Mouse (Mus musculus) heart, postnatal 0 days (tissue): ENCODE measurements around the gene Erbb2. TPM values are rescaled to one million over a fixed set of nuclear protein-coding genes. Genes with fewer than 3 reads are reported as not detected.
A peak's percentile ranks its signal among the peaks of the same experiment; 100 is the strongest.

Experiments used
- ATAC-seq: fragments of 200-750 bp; cut with Nextera tagmentation; 2 replicates; pipeline ENCODE4 v1.8.0; 2017; ENCODE audit warnings: low read depth, moderate number of reproducible peaks, moderate library complexity; ENCODE audit not compliant: insufficient read depth
- DNase-seq: peaks from one replicate; pipeline ENCODE4 v3.0.0-alpha.2; 2016; ENCODE audit warnings: low spot score
- H3K27ac ChIP-seq: fragments of 300-500 bp; sonication (generic); 2 replicates; pipeline ENCODE4 v1.5.1; 2014; ENCODE audit warnings: low read depth, mild to moderate bottlenecking
- H3K27me3 ChIP-seq: fragments of 300-500 bp; sonication (generic); 2 replicates; pipeline ENCODE4 v1.6.1; 2014; ENCODE audit warnings: low read length, mixed read lengths; ENCODE audit not compliant: control insufficient read depth, insufficient read depth
- H3K36me3 ChIP-seq: fragments of 300-500 bp; sonication (generic); replicated peaks from 2 replicates; pipeline ENCODE4 v1.6.1; 2014; ENCODE audit warnings: low read length, mixed read lengths; ENCODE audit not compliant: control insufficient read depth, insufficient read depth
- H3K4me1 ChIP-seq: fragments of 300-500 bp; sonication (generic); 2 replicates; pipeline ENCODE4 v1.6.1; 2014; ENCODE audit warnings: antibody characterized with exemption; ENCODE audit not compliant: control insufficient read depth, insufficient read depth
- H3K4me2 ChIP-seq: fragments of 300-500 bp; sonication (generic); 2 replicates; pipeline ENCODE4 v1.6.1; 2014; ENCODE audit warnings: low read depth, mild to moderate bottlenecking, low read length, moderate library complexity
- H3K4me3 ChIP-seq: fragments of 300-500 bp; sonication (generic); 2 replicates; pipeline ENCODE4 v1.5.1; 2014; ENCODE audit warnings: low read depth, low read length
- H3K9ac ChIP-seq: fragments of 300-500 bp; sonication (generic); replicated peaks from 2 replicates; pipeline ENCODE4 v1.6.1; 2014; ENCODE audit warnings: low read depth, low read length, mixed read lengths
- H3K9me3 ChIP-seq: fragments of 300-500 bp; sonication (generic); replicated peaks from 2 replicates; pipeline ENCODE4 v1.6.1; 2016; ENCODE audit warnings: low read length; ENCODE audit not compliant: control insufficient read depth
- CTCF ChIP-seq: IDR thresholded peaks from 2 replicates; pipeline ENCODE4 v1.5.1; 2016; ENCODE audit warnings: antibody characterized with exemption, control low read depth, low read depth
- EP300 ChIP-seq: IDR thresholded peaks from 2 replicates; pipeline ENCODE4 v1.6.1; 2016; ENCODE audit warnings: antibody characterized with exemption, low read depth
- WGBS: fragments of 180-500 bp; shearing (Covaris S2); extraction: QIAGEN DNeasy Blood & Tissue Kit; methylation state at CpG from one replicate; pipeline ENCODE4 v1.1.7; 2014; 5-methylcytosine and 5-hydroxymethylcytosine counted together
- polyA plus RNA-seq: library from polyadenylated mRNA; unstranded; fragments of >200 nt; fragmentation: Nextera tagmentation; extraction: Ambion mirVana; gene quantifications from 2 replicates; pipeline ENCODE4 v1.2.1, GENCODE M21; 2015
- total RNA-seq: library from RNA; depleted of rRNA; stranded (reverse); fragments of >200 nt; gene quantifications from 2 replicates; pipeline ENCODE4 v1.2.3, GENCODE M21; 2014; ENCODE audit warnings: low replicate concordance

The Erbb2 gene
- total and polyA plus RNA-seq, 2 experiments from 2014 or later: 15.5 to 23.2 TPM

DNA sequence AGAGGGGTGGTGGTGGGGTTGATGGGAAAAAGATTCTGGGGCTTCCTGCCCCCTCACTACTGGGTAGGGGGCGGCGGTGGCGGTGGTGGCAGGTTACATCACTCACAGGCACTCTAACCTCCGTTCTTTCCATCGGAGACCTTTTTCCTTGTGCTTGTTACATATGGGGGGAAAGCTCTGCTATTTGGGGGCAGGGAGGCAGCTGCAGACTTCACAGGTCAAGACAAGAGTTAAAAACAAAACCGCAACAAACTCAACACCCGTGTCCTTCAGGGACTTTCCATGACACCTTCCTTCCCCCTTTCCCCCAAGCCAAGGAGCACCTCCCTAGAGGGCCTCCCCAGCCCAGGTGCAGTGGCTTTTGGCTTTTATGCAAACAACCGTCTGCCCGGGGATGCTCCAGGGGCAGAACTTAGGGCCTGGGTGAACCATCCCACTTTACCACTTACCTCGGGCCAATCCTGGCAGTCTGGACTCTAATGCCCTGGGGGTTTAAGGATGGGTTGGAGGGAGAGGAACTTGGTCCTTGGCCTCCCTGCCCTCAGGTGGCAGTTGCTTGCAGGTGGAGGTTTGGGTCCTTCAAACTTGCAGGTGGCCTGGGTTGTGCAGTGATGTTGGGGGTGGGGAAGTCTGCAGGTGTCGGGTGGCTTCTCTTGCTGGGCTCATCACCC, 46.9 kb downstream of the Erbb2 start:
- peaks cover 22% of the 10 kb centered on the region for H3K27me3 ChIP-seq
- H3K27ac ChIP-seq: peak overlapping the region; percentile 33; the same call in 1 of the 2 replicates
- no peak overlapping the region for H3K4me3 ChIP-seq
- DNase-seq (no peak), ATAC-seq (no peak)
- H3K4me2 ChIP-seq: peak overlapping the region; percentile 79; the same call in 1 of the 2 replicates
- H3K36me3 ChIP-seq: no peaks in the 10 kb centered on the region
- H3K9me3 ChIP-seq: no peaks in the 10 kb centered on the region
- no peaks in the 10 kb centered on the region for H3K4me1 ChIP-seq
- no peak overlapping the region for H3K9ac ChIP-seq
- 25% methylated on average over 11 of the region's 11 CpGs for WGBS
- TF ChIP-seq EP300 (no peak), CTCF (no peak)

DNA sequence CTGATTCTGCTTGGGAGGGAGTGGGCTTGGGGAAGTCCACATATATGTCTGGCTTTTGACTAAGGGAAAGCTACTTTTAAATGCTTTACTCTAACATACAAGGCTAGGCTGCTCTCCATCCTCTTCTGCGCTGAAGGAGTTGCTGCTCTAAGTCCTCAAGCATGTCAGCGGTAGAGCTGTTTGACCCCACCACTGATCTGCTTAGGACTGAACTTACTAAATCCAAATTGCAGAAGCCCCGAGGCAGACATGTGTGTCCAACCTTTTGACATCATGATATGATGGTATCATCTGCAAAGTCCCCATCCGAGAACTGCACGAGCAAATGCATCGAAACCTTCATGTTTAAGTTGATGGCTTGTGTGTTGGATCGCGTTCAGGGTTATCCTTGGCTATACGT, 47.6 kb downstream of the Erbb2 start:
- TF ChIP-seq EP300 (no peak), CTCF (no peak)
- Histone ChIP-seq H3K4me2 (no peak overlapping the region), H3K9me3 (no peaks in the 10 kb centered on the region), H3K36me3 (no peaks in the 10 kb centered on the region), H3K9ac (no peak overlapping the region), H3K27ac (no peak overlapping the region; the same call in 1 of the 2 replicates), H3K27me3 (peaks cover 18% of the 10 kb centered on the region), H3K4me3 (no peak overlapping the region), H3K4me1 (no peaks in the 10 kb centered on the region)
- DNase-seq (no peak), ATAC-seq (no peak)
- WGBS: 78% methylated on average over 9 of the region's 9 CpGs

DNA sequence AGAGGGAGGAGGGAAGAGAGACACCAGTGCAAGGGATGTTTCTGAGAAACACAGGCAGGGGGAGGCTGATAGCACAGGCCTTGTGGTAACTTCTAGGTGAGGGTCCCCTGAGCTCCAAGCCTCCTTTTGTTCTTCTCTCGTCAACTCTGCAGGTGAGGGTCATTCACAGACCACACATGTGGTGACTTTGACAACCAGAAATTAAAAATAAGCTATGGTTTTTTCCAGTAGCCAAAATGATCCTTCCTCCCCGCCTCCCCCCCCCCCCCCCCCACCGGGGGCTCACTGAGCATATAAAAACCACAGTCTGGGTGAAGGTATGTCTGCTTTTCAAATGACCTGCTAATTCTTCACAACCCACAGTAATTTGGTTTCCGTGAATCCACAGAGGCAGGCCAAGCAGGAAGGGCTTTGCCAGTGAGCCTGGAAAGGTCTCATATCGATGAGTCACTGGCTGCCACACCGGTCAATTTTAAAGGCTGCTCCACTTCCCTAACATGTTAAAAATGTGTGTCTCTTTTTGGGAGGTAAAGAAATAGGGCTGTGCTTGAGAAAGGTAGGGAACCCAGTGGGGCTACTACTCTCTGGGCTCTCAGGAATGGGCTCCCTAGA, 48.9 kb downstream of the Erbb2 start:
- no peaks in the 10 kb centered on the region for H3K4me1 ChIP-seq
- TF ChIP-seq CTCF (no peak), EP300 (no peak)
- H3K4me2 ChIP-seq: no peak overlapping the region
- H3K4me3 ChIP-seq: no peak overlapping the region
- DNase-seq: no peak
- peaks cover 18% of the 10 kb centered on the region for H3K27me3 ChIP-seq
- no peak for ATAC-seq
- no peak overlapping the region for H3K27ac ChIP-seq
- no peak overlapping the region for H3K9ac ChIP-seq
- no peaks in the 10 kb centered on the region for H3K36me3 ChIP-seq
- WGBS: 40% methylated on average over 6 of the region's 6 CpGs
- no peaks in the 10 kb centered on the region for H3K9me3 ChIP-seq

DNA sequence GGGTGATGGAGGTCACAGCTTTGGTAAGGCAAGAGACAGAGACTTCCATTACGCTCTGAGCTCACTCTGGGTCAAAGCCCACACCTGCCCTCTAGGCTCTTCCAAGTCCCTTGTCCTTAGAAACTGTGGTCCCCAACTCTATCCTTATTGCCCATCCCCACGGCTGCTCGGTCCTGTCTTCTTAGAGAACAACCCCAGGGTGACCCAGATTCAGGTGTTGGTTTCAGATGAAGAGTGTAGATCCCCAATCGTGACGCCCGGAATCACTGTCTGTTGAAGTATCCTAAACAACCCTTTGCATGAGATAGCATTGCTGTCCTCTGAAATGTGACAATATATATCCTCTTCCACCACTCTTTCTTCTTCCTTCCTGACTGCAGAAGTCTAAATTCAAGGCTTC, 50.0 kb downstream of the Erbb2 start:
- Histone ChIP-seq H3K9ac (no peak overlapping the region), H3K9me3 (no peaks in the 10 kb centered on the region), H3K4me1 (no peaks in the 10 kb centered on the region), H3K4me2 (no peak overlapping the region), H3K36me3 (no peaks in the 10 kb centered on the region), H3K27ac (no peak overlapping the region), H3K4me3 (no peak overlapping the region), H3K27me3 (peaks cover 18% of the 10 kb centered on the region)
- no peak for TF ChIP-seq EP300
- 80% methylated on average over 6 of the region's 6 CpGs for WGBS
- ATAC-seq (no peak), DNase-seq (no peak)

GRCm38 (mm10) chr11:98463911-98464310, 51.6 kb downstream of the Erbb2 start:
- no peaks in the 10 kb centered on the region for H3K4me1 ChIP-seq
- DNase-seq (no peak), ATAC-seq (no peak)
- no peak overlapping the region for H3K9ac ChIP-seq
- no peak overlapping the region for H3K4me2 ChIP-seq
- peaks cover 7% of the 10 kb centered on the region for H3K27me3 ChIP-seq
- no peak for TF ChIP-seq CTCF
- no peak for TF ChIP-seq EP300
- no peaks in the 10 kb centered on the region for H3K9me3 ChIP-seq
- H3K27ac ChIP-seq: no peak overlapping the region
- WGBS: 76% methylated on average over 9 of the region's 9 CpGs
- no peak overlapping the region for H3K4me3 ChIP-seq
- no peaks in the 10 kb centered on the region for H3K36me3 ChIP-seq
